Mouse (Mus musculus) myocyte (in vitro differentiated cells): Measurements from ENCODE around the gene Klhl21. TPM values are rescaled to one million over a fixed set of nuclear protein-coding genes. Genes with fewer than 3 reads are reported as not detected.

Experiments used
- H3K27me3 ChIP-seq: one replicate; pipeline ENCODE4 v1.6.1; 2011; ENCODE audit not compliant: control insufficient read depth, insufficient read depth, insufficient read length
- H3K36me3 ChIP-seq: one replicate; pipeline ENCODE4 v1.6.1; 2011; ENCODE audit not compliant: control insufficient read depth, insufficient read depth
- H3K4me2 ChIP-seq: one replicate; pipeline ENCODE4 v1.6.1; 2011; ENCODE audit warnings: low read depth, control low read depth
- H3K4me3 ChIP-seq: one replicate; pipeline ENCODE4 v1.5.1; 2011; ENCODE audit warnings: mild to moderate bottlenecking, control low read depth, moderate library complexity
- H3K79me2 ChIP-seq: one replicate; pipeline ENCODE4 v1.6.1; 2011; ENCODE audit not compliant: control insufficient read depth, insufficient read depth
- H3ac ChIP-seq: one replicate; pipeline ENCODE4 v1.6.1; 2011; ENCODE audit not compliant: control insufficient read depth, insufficient read length
- CEBPB ChIP-seq: IDR thresholded peaks from 2 replicates; pipeline ENCODE4 v1.6.1; 2011; ENCODE audit warnings: mild to moderate bottlenecking, moderate library complexity; ENCODE audit not compliant: poor library complexity, insufficient read depth, severe bottlenecking
- E2F4 ChIP-seq: IDR thresholded peaks from one replicate; pipeline ENCODE4 v1.6.1; 2011; ENCODE audit warnings: mild to moderate bottlenecking, control low read depth, moderate library complexity; ENCODE audit not compliant: insufficient read depth
- MAX ChIP-seq: IDR thresholded peaks from one replicate; pipeline ENCODE4 v1.6.1; 2011; ENCODE audit warnings: low read depth, mild to moderate bottlenecking, control low read depth
- MYOD1 ChIP-seq, 3 experiments: IDR thresholded peaks; one replicate each; pipeline ENCODE4 v1.6.1; 2011; ENCODE audit warnings: control low read depth in 2 of 3, low read depth in 2 of 3, mild to moderate bottlenecking in 2 of 3, moderate library complexity in 1 of 3; ENCODE audit not compliant: insufficient read length in 2 of 3, control insufficient read depth in 1 of 3
- MYOG ChIP-seq, 3 experiments: IDR thresholded peaks; one replicate each; pipeline ENCODE4 v1.6.1; 2011; ENCODE audit warnings: control low read depth in 2 of 3, low read depth in 2 of 3, mild to moderate bottlenecking in 2 of 3; ENCODE audit not compliant: insufficient read length in 2 of 3, control insufficient read depth in 1 of 3, insufficient read depth in 1 of 3
- POLR2A ChIP-seq: IDR thresholded peaks from one replicate; pipeline ENCODE4 v1.6.1; 2011; ENCODE audit warnings: low read depth, mild to moderate bottlenecking, control low read depth, moderate library complexity; ENCODE audit not compliant: insufficient read length
- POLR2AphosphoS2 ChIP-seq: IDR thresholded peaks from one replicate; pipeline ENCODE4 v1.6.1; 2011; ENCODE audit warnings: low read depth, control low read depth; ENCODE audit not compliant: insufficient read length
- REST ChIP-seq: IDR thresholded peaks from one replicate; pipeline ENCODE4 v1.6.1; 2011; ENCODE audit warnings: mild to moderate bottlenecking, control low read depth, moderate library complexity; ENCODE audit not compliant: insufficient read depth, insufficient read length
- SRF ChIP-seq: IDR thresholded peaks from one replicate; pipeline ENCODE4 v1.6.1; 2011; ENCODE audit warnings: low read depth; ENCODE audit not compliant: control insufficient read depth, insufficient read length
- TCF12 ChIP-seq: IDR thresholded peaks from one replicate; pipeline ENCODE4 v1.6.1; 2011; ENCODE audit warnings: mild to moderate bottlenecking, control low read depth; ENCODE audit not compliant: poor library complexity, insufficient read depth, severe bottlenecking
- TCF3 ChIP-seq: IDR thresholded peaks from one replicate; pipeline ENCODE4 v1.6.1; 2011; ENCODE audit warnings: low read depth, control low read depth; ENCODE audit not compliant: insufficient read length
- USF1 ChIP-seq: IDR thresholded peaks from one replicate; pipeline ENCODE4 v1.6.1; 2011; ENCODE audit warnings: low read depth, mild to moderate bottlenecking, control low read depth, moderate library complexity
- polyA plus RNA-seq: library from polyadenylated mRNA; unstranded; fragments of >200 nt; fragmentation: generic; extraction: Trizol; gene quantifications from one replicate; pipeline ENCODE4 v1.2.1, GENCODE M21; 2012; ENCODE audit warnings: missing spikeins

Klhl21 gene
- polyA plus RNA-seq, 1 experiment: 25.8 TPM

GRCm38 (mm10) chr4:151981363-151981762, 27.2 kb upstream of the Klhl21 start:
- no peak for TF ChIP-seq TCF3
- TF ChIP-seq POLR2AphosphoS2: peak; percentile 87
- TF ChIP-seq SRF: peak; percentile 49
- TF ChIP-seq USF1: no peak
- TF ChIP-seq TCF12: no peak
- TF ChIP-seq MAX: no peak
- TF ChIP-seq MYOD1 (IDR thresholded peaks at IDR 0.05; ENCODE audit: control insufficient read depth in 1 of 3, insufficient read length in 2 of 3, low read depth in 2 of 3): peak in 2 of 3 experiments; percentile 66 to 75
- TF ChIP-seq CEBPB: no peak
- peak; percentile 29 for TF ChIP-seq POLR2A
- TF ChIP-seq E2F4: no peak
- TF ChIP-seq REST: no peak
- TF ChIP-seq MYOG (IDR thresholded peaks at IDR 0.05; ENCODE audit: control insufficient read depth in 1 of 3, insufficient read depth in 1 of 3, insufficient read length in 2 of 3, low read depth in 2 of 3): peak in 2 of 3 experiments; percentile 31 to 46
- Histone ChIP-seq H3K4me2 (peak overlapping the region; percentile 5), H3K4me3 (no peak overlapping the region), H3K27me3 (no peaks in the 10 kb centered on the region), H3K79me2 (peaks cover 6% of the 10 kb centered on the region), H3ac (no peak overlapping the region), H3K36me3 (peaks cover 7% of the 10 kb centered on the region)

- no peak for TF ChIP-seq CEBPB
- TF ChIP-seq E2F4: no peak
- no peak for TF ChIP-seq TCF12
- no peak for TF ChIP-seq TCF3
- no peak for TF ChIP-seq REST
- no peak for TF ChIP-seq POLR2AphosphoS2
- TF ChIP-seq MYOG (IDR thresholded peaks at IDR 0.05; ENCODE audit: control insufficient read depth in 1 of 3, insufficient read depth in 1 of 3, insufficient read length in 2 of 3, low read depth in 2 of 3): no peak
- no peak for TF ChIP-seq POLR2A
- no peak for TF ChIP-seq SRF
- TF ChIP-seq MYOD1 (IDR thresholded peaks at IDR 0.05; ENCODE audit: control insufficient read depth in 1 of 3, insufficient read length in 2 of 3, low read depth in 2 of 3): no peak
- TF ChIP-seq MAX: no peak
- no peak for TF ChIP-seq USF1
- H3K79me2 ChIP-seq: peaks cover 11% of the 10 kb centered on the region
- H3K27me3 ChIP-seq: no peaks in the 10 kb centered on the region
- H3K36me3 ChIP-seq: peaks cover 7% of the 10 kb centered on the region
- peak overlapping the region; percentile 41 for H3ac ChIP-seq
- peak overlapping the region; percentile 46 for H3K4me3 ChIP-seq
- peak overlapping the region; percentile 71 for H3K4me2 ChIP-seq
Measured at GRCm38 (mm10) chr4:151983043-151983442, 25.6 kb upstream of the Klhl21 start.

- Histone ChIP-seq H3K27me3 (no peaks in the 10 kb centered on the region), H3ac (peak overlapping the region; percentile 41), H3K36me3 (peaks cover 7% of the 10 kb centered on the region), H3K79me2 (peaks cover 16% of the 10 kb centered on the region), H3K4me2 (peak overlapping the region; percentile 76), H3K4me3 (peak overlapping the region; percentile 46)
- no peak for TF ChIP-seq REST
- no peak for TF ChIP-seq USF1
- TF ChIP-seq TCF3: peak; percentile 96
- no peak for TF ChIP-seq MAX
- no peak for TF ChIP-seq SRF
- TF ChIP-seq TCF12: peak; percentile 80
- TF ChIP-seq POLR2A: peak; percentile 69
- TF ChIP-seq MYOD1 (IDR thresholded peaks at IDR 0.05; ENCODE audit: control insufficient read depth in 1 of 3, insufficient read length in 2 of 3, low read depth in 2 of 3): peak; percentile 85 to 100 (median 100)
- peak; percentile 85 for TF ChIP-seq POLR2AphosphoS2
- TF ChIP-seq MYOG (IDR thresholded peaks at IDR 0.05; ENCODE audit: control insufficient read depth in 1 of 3, insufficient read depth in 1 of 3, insufficient read length in 2 of 3, low read depth in 2 of 3): peak; percentile 52 to 93 (median 62)
- no peak for TF ChIP-seq CEBPB
- no peak for TF ChIP-seq E2F4
Measured at GRCm38 (mm10) chr4:151983560-151983959, 25.0 kb upstream of the Klhl21 start.

GRCm38 (mm10) chr4:151985886-151986285, 22.7 kb upstream of the Klhl21 start:
- Histone ChIP-seq H3K36me3 (peaks cover 2% of the 10 kb centered on the region), H3K4me2 (no peak overlapping the region), H3K27me3 (no peaks in the 10 kb centered on the region), H3K79me2 (peaks cover 16% of the 10 kb centered on the region), H3K4me3 (no peak overlapping the region), H3ac (no peak overlapping the region)
- no peak for TF ChIP-seq MAX
- no peak for TF ChIP-seq TCF12
- no peak for TF ChIP-seq REST
- TF ChIP-seq MYOG (IDR thresholded peaks at IDR 0.05; ENCODE audit: control insufficient read depth in 1 of 3, insufficient read depth in 1 of 3, insufficient read length in 2 of 3, low read depth in 2 of 3): no peak
- no peak for TF ChIP-seq TCF3
- no peak for TF ChIP-seq E2F4
- no peak for TF ChIP-seq CEBPB
- no peak for TF ChIP-seq POLR2AphosphoS2
- no peak for TF ChIP-seq POLR2A
- no peak for TF ChIP-seq USF1

GRCm38 (mm10) chr4:151986650-151987049, 22.0 kb upstream of the Klhl21 start:
- H3K4me2 ChIP-seq: no peak overlapping the region
- H3K27me3 ChIP-seq: no peaks in the 10 kb centered on the region
- TF ChIP-seq POLR2AphosphoS2 (no peak), REST (no peak), CEBPB (no peak), TCF12 (no peak), E2F4 (no peak), POLR2A (no peak), MAX (no peak), TCF3 (no peak), USF1 (no peak)
- H3K79me2 ChIP-seq: peaks cover 16% of the 10 kb centered on the region
- peaks cover under 1% of the 10 kb centered on the region for H3K36me3 ChIP-seq
- no peak overlapping the region for H3ac ChIP-seq
- H3K4me3 ChIP-seq: no peak overlapping the region
